Mouse (Mus musculus) limb, embryonic 12.5 days (tissue): ENCODE measurements around the gene Atxn7. TPM values are rescaled to one million over a fixed set of nuclear protein-coding genes. Genes with fewer than 3 reads are reported as not detected.
"Not testable (repeated sequence)": the region's sequence is repeated elsewhere in the genome, so short reads cannot be mapped to it uniquely, and the experiment has no call there.

Source experiments
- ATAC-seq: fragments of 200-750 bp; cut with Nextera tagmentation; 2 replicates; pipeline ENCODE4 v1.8.0; 2017; ENCODE audit warnings: low read depth, moderate TSS enrichment; ENCODE audit not compliant: insufficient number of reproducible peaks, insufficient read depth, low FRiP score, low TSS enrichment
- H3K27ac ChIP-seq: fragments of 300-500 bp; sonication (generic); 2 replicates; pipeline ENCODE4 v1.5.1; 2016; ENCODE audit warnings: mild to moderate bottlenecking, moderate library complexity
- H3K27me3 ChIP-seq: fragments of 300-500 bp; sonication (generic); 2 replicates; pipeline ENCODE4 v1.6.1; 2016; ENCODE audit warnings: mild to moderate bottlenecking, moderate library complexity
- H3K36me3 ChIP-seq: fragments of 300-500 bp; sonication (generic); 2 replicates; pipeline ENCODE4 v1.6.1; 2016; ENCODE audit warnings: mild to moderate bottlenecking, moderate library complexity
- H3K4me1 ChIP-seq: fragments of 300-500 bp; sonication (generic); replicated peaks from 2 replicates; pipeline ENCODE4 v1.6.1; 2016
- H3K4me2 ChIP-seq: fragments of 300-500 bp; sonication (generic); 2 replicates; pipeline ENCODE4 v1.6.1; 2016; ENCODE audit warnings: mild to moderate bottlenecking, moderate library complexity
- H3K4me3 ChIP-seq: fragments of 300-500 bp; sonication (generic); replicated peaks from 2 replicates; pipeline ENCODE4 v1.5.1; 2016; ENCODE audit warnings: mild to moderate bottlenecking
- H3K9ac ChIP-seq: fragments of 300-500 bp; sonication (generic); replicated peaks from 2 replicates; pipeline ENCODE4 v1.6.1; 2016; ENCODE audit warnings: mild to moderate bottlenecking, moderate library complexity
- H3K9me3 ChIP-seq: fragments of 300-500 bp; sonication (generic); 2 replicates; pipeline ENCODE4 v1.6.1; 2016; ENCODE audit warnings: mild to moderate bottlenecking, moderate library complexity
- WGBS: fragments of 180-500 bp; shearing (Covaris S2); methylation state at CpG from one replicate; pipeline ENCODE4 v1.1.7; 2016; 5-methylcytosine and 5-hydroxymethylcytosine counted together
- polyA plus RNA-seq: library from polyadenylated mRNA; unstranded; fragments of >200 nt; fragmentation: Nextera tagmentation; extraction: Ambion mirVana; gene quantifications from 2 replicates; pipeline ENCODE4 v1.2.1, GENCODE M21; 2016

The Atxn7 gene
- polyA plus RNA-seq, 1 experiment from 2014 or later: 4.8 TPM

DNA sequence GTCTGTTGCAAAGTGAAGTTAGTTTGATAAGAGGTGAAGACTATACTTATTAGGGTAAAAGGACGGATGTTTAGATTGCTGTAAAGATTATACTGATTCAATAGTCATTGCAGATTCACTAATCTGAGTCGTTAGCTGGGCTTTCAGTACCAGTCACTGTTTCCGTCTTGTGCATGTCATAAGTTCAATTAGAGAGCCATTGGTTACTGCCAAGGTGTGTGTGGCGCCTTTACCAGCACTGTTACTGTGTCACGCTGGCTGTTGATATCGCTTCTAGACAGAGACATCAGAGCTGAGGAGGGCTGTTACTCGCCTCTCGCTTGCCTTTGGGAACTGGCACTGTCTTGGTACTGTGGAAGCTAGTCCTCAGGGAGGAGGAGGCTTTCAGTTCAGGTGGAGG is 64.6 kb downstream of the Atxn7 start:
- no peak overlapping the region for H3K27ac ChIP-seq
- H3K27me3 ChIP-seq: no peaks in the 10 kb centered on the region
- no peaks in the 10 kb centered on the region for H3K9me3 ChIP-seq
- no peak for ATAC-seq
- no peak overlapping the region for H3K4me2 ChIP-seq
- H3K4me1 ChIP-seq: no peaks in the 10 kb centered on the region
- 92% methylated on average over 8 of the region's 8 CpGs for WGBS
- peaks cover 17% of the 10 kb centered on the region for H3K36me3 ChIP-seq
- H3K4me3 ChIP-seq: no peak overlapping the region
- no peak overlapping the region for H3K9ac ChIP-seq

GRCm38 (mm10) chr14:14030621-14031020 is 69.4 kb downstream of the Atxn7 start:
- no peaks in the 10 kb centered on the region for H3K9me3 ChIP-seq
- no peak overlapping the region for H3K4me2 ChIP-seq
- H3K27me3 ChIP-seq: no peaks in the 10 kb centered on the region
- WGBS: 94% methylated on average over 2 of the region's 2 CpGs
- no peak overlapping the region for H3K9ac ChIP-seq
- H3K27ac ChIP-seq: no peak overlapping the region
- no peaks in the 10 kb centered on the region for H3K4me1 ChIP-seq
- H3K4me3 ChIP-seq: no peak overlapping the region
- ATAC-seq: no peak
- H3K36me3 ChIP-seq: peaks cover 12% of the 10 kb centered on the region; the same call in 1 of the 2 replicates

DNA sequence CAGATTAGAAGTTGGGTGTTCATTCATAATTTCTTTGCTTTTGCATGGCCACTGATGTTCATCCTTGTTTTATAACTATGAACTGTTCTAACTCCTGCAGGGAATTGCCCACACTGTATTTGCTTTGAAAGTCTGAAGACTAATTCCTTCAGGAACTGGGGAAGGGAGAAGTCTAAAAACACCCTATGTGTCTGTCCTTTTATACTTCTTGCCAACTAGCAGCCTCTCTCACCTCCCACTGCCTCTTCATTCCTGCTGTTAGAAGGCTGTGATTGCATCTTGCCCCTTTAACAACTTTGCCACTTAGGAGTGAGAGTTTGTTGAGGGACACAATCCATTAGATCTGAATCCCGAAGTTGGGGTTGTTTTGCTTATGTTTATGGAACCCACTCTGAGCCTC is 71.6 kb downstream of the Atxn7 start:
- Histone ChIP-seq H3K4me1 (no peaks in the 10 kb centered on the region), H3K27ac (no peak overlapping the region), H3K4me2 (no peak overlapping the region), H3K36me3 (peaks cover 6% of the 10 kb centered on the region; the same call in 1 of the 2 replicates), H3K9me3 (no peaks in the 10 kb centered on the region), H3K4me3 (no peak overlapping the region), H3K9ac (no peak overlapping the region), H3K27me3 (no peaks in the 10 kb centered on the region)
- WGBS: 73% methylated on average over 1 of the region's 1 CpGs
- ATAC-seq: no peak

DNA sequence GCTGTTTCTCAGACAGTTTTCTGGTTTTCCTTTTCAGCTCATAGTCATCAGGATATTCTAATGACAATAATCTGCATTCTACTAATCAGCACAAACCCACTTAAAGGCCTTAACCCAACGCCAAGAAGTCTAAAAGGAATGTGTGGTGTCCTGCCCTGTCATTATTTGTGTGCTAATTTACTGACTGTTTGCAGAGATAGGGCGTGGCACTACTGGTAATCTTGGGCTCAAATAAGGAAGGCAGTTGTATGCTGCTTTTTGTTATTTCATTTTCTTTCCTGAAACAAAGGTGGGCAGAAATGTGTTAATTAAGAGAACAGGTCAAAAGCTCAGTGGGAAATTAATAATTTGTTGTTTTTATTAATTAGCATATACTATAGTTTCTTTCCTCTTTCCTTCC is 75.1 kb downstream of the Atxn7 start:
- Histone ChIP-seq H3K27me3 (no peaks in the 10 kb centered on the region), H3K27ac (no peak overlapping the region), H3K4me3 (no peak overlapping the region), H3K36me3 (peaks cover 11% of the 10 kb centered on the region; the same call in 1 of the 2 replicates), H3K9ac (no peak overlapping the region), H3K9me3 (no peaks in the 10 kb centered on the region), H3K4me1 (no peaks in the 10 kb centered on the region), H3K4me2 (no peak overlapping the region)
- 65% methylated on average over 2 of the region's 2 CpGs for WGBS
- no peak for ATAC-seq

DNA sequence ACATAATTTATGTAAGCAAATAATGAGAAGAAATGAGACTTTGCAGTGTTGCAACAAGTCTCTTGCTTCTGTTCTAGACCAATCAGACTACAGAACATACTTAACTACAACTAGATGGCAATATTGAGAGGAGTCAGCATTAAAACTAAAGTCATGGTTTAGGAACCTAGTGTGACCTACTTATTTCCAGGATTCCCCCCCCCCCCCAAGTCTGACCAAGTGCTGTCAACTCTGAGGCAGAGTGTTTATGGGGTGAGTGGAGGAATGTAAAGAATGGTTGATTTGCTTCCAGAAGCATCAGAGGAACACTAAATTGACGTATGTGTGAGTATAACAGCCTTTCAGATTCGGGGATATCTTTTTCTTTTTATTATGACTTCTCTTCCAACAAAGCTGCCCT is 77.0 kb downstream of the Atxn7 start:
- Histone ChIP-seq H3K27ac (no peak overlapping the region), H3K36me3 (peaks cover 11% of the 10 kb centered on the region; the same call in 1 of the 2 replicates), H3K4me2 (no peak overlapping the region), H3K4me1 (no peaks in the 10 kb centered on the region), H3K9me3 (no peaks in the 10 kb centered on the region), H3K9ac (no peak overlapping the region), H3K27me3 (no peaks in the 10 kb centered on the region), H3K4me3 (no peak overlapping the region)
- ATAC-seq: no peak
- 76% methylated on average over 2 of the region's 2 CpGs for WGBS

GRCm38 (mm10) chr14:14042336-14042735 is 81.1 kb downstream of the Atxn7 start:
- no peak overlapping the region for H3K9ac ChIP-seq
- no peak overlapping the region for H3K4me2 ChIP-seq
- H3K27me3 ChIP-seq: no peaks in the 10 kb centered on the region
- H3K27ac ChIP-seq: no peak overlapping the region
- 83% methylated on average over 4 of the region's 4 CpGs for WGBS
- no peaks in the 10 kb centered on the region for H3K9me3 ChIP-seq
- no peaks in the 10 kb centered on the region for H3K4me1 ChIP-seq
- H3K36me3 ChIP-seq: peaks cover 19% of the 10 kb centered on the region
- ATAC-seq: no peak
- H3K4me3 ChIP-seq: no peak overlapping the region

DNA sequence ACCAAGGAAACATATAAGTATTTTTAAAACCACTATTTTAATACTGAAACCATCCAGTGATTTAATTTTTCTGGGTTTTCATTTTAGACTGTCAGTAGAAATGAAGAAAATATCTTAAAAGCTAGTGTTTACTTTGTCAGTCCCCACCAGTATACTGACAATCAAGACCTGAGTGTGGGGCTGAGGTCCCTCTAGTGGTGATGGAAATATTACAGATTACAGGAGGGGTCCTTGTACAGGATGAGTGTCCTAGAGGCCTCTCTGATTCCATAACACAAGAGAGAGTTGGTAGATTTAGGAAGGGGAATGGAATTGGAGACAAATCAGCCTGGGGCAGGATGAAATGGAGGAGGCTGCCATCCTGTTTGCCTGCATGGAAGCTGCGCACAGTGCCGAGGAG is 93.1 kb downstream of the Atxn7 start:
- H3K4me3 ChIP-seq: no peak overlapping the region
- 98% methylated on average over 2 of the region's 2 CpGs for WGBS
- H3K36me3 ChIP-seq: peaks cover 40% of the 10 kb centered on the region
- H3K4me1 ChIP-seq: no peaks in the 10 kb centered on the region
- H3K9ac ChIP-seq: no peak overlapping the region
- no peak for ATAC-seq
- no peaks in the 10 kb centered on the region for H3K27me3 ChIP-seq
- H3K27ac ChIP-seq: no peak overlapping the region
- H3K9me3 ChIP-seq: no peaks in the 10 kb centered on the region
- H3K4me2 ChIP-seq: no peak overlapping the region

GRCm38 (mm10) chr14:14059606-14060005 is 98.4 kb downstream of the Atxn7 start:
- H3K36me3 ChIP-seq: peaks cover 20% of the 10 kb centered on the region
- H3K9me3 ChIP-seq: not testable (repeated sequence)

DNA sequence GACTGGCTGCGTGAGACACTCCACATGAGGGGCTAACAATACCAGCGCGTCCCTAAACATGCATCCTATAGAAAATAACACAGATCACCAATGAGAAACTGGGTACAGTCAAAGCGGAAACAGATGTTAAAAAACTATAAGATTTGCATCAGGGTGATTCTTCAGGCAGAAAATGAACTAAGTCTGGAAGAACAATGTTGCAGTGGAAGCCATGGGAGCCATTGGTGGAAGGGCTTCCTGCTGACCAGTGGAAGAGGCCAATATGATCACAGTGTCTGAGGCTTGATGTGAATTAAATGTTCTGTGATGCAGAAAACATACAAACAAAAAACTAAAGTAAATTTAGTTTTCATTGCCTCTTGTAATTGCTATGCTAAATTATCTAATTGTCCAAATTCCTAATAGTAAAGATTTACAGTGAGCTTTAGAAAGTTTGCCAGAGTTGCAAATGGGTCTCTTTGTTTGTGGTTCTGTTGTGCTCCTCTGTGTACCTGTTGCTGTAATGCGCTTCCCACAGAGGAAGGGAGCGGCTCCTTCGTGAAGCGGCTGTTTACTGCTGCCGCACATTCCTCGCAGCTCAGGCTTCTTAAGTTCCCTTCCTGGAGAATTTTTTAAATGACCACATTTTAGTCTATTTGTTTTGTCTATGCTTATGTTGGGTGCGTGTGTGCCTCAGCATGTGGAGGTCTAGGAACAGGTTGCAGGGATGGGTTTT is 101.4 kb downstream of the Atxn7 start:
- Histone ChIP-seq H3K9ac (no peak overlapping the region), H3K4me3 (no peak overlapping the region), H3K9me3 (no peaks in the 10 kb centered on the region), H3K4me1 (peaks cover 30% of the 10 kb centered on the region), H3K4me2 (no peak overlapping the region), H3K27ac (no peak overlapping the region), H3K27me3 (no peaks in the 10 kb centered on the region), H3K36me3 (peaks cover 7% of the 10 kb centered on the region; the same call in 1 of the 2 replicates)
- ATAC-seq: no peak
- WGBS: 79% methylated on average over 11 of the region's 11 CpGs

More at GRCm38 (mm10) chr14:14059606-14060005, 98.4 kb downstream of the Atxn7 start:
- ATAC-seq, H3K27me3 ChIP-seq, H3K27ac ChIP-seq, H3K4me3 ChIP-seq, H3K4me2 ChIP-seq, H3K9ac ChIP-seq: not testable (repeated sequence)
- peaks cover 15% of the 10 kb centered on the region for H3K4me1 ChIP-seq

DNA sequence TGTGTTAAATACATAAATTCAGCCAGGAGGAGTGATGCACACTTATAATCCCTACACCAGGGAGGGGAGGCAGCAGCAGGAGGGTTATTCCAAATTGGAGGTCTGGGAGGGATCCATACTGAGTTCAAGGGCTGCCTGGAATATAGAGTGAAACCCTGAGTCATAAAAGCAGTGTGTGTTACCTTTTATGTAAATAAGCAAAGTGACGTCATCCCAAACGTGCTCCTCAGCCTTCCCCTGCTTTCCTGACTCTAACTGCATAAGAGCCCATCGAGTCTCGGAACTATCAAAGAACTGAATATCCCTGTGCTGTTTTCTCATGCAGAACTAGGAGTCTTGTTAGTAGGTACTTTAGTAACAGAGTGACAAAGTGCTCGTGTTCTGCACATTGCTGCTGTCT is 102.1 kb downstream of the Atxn7 start:
- Histone ChIP-seq H3K9ac (no peak overlapping the region), H3K27me3 (no peaks in the 10 kb centered on the region), H3K4me3 (no peak overlapping the region), H3K4me2 (no peak overlapping the region), H3K4me1 (peaks cover 36% of the 10 kb centered on the region), H3K27ac (no peak overlapping the region), H3K9me3 (no peaks in the 10 kb centered on the region), H3K36me3 (peaks cover 4% of the 10 kb centered on the region; the same call in 1 of the 2 replicates)
- ATAC-seq: no peak
- WGBS: 59% methylated on average over 5 of the region's 5 CpGs

GRCm38 (mm10) chr14:14064486-14065141 is 103.4 kb downstream of the Atxn7 start:
- Histone ChIP-seq H3K9me3 (no peaks in the 10 kb centered on the region), H3K4me3 (no peak overlapping the region), H3K27me3 (no peaks in the 10 kb centered on the region), H3K9ac (no peak overlapping the region), H3K4me2 (no peak overlapping the region), H3K4me1 (peaks cover 38% of the 10 kb centered on the region), H3K36me3 (no peaks in the 10 kb centered on the region), H3K27ac (peak overlapping the region; percentile 67)
- peak; percentile 53; the same call in 1 of the 2 replicates for ATAC-seq
- WGBS: 22% methylated on average over 5 of the region's 5 CpGs
